Mouse (Mus musculus): ENCODE data around the gene Chic1.

The Chic1 gene

GRCm38 (mm10) chrX:103356287-103356686 lies at the start of gene Chic1:
Gene Chic1 (plus strand): TSS chrX:103356476.
- peak; percentile 96 for DNase-seq (ENCODE audit: low read depth, low spot score)

DNA sequence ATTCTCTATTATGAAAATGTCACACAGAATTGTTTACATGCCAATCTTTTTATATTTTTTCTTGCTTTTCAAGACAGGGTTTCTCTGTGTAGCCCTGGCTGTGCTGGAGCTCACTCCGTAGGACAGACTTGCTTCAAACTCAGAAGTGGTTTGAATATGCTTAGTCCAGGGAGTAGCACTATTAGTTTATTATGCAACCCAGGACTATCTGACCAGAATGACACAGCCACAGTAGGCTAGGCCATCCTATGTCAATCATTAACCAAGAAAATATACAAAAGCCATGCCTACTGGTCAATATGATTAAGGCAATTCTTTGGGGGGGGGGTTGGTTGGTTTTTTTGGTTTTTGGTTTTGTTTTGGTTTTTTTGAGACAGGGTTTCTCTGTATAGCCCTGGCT lies 48.0 kb upstream of the Chic1 start:
- DNase-seq (ENCODE audit: low read depth, low spot score), result no peak

DNA sequence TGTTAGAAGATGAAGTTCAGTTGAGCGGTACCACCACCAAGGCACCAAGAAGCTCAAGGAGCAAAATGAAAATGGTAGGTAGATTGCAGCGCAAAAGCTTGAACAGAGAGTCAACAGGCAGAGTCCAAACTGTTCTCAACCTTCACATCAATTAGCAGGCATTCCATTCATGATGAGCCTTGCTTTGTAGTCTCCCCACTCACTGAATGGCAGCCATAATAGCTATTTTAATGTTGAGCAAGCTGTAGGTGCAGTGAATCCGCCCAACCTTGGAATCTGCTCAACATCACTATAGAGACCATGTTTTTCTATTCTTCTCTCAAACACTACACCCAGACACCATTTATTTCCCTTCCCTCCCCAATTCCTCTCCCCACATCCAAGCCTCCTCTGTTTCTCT lies 44.6 kb upstream of the Chic1 start:
- DNase-seq (ENCODE audit: low read depth, low spot score), result peak; percentile 94

- peak; percentile 59 for DNase-seq (ENCODE audit: low read depth, low spot score)
Observed at GRCm38 (mm10) chrX:103314146-103314545, 42.1 kb upstream of the Chic1 start.

GRCm38 (mm10) chrX:103321146-103321545 lies 35.1 kb upstream of the Chic1 start, which contains the start of gene Cdx4:
Gene Cdx4 (plus strand): TSS chrX:103321398.
- peak; percentile 55 for DNase-seq (ENCODE audit: low read depth, low spot score)

DNA sequence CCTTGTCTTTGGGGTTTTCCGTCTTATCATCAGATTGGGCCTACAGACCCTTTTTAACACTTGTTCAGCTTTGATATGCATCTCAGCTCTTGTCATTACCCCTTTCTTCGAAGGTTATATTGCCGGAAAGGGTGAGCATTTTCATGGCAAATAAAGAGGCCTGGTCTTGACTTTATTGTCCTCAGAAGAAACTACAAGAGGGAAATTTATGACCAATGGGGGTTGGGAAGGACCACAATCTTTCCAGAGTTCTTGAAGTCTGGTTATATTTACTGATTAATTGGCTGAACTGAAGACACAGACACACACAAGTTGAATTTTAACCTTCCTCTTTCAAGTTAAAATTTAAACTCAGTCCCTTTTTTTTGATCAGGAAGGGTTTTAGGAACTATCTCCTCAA lies 30.4 kb upstream of the Chic1 start:
- no peak for DNase-seq (ENCODE audit: low read depth, low spot score)

DNA sequence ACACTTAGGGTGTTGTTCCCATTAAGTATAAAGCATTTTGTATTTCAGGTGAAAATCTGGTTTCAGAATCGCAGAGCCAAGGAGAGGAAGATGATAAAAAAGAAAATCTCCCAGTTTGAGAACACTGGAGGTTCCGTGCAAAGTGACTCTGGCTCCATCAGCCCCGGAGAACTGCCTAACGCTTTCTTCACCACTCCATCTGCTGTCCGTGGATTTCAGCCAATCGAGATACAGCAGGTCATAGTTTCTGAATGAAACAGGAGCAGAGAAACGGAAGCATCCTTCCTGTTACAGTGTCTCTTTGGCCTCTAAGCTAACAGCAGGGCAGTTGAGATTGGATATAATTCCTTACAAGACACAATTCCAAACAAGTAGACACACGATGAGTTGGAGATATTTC lies 26.9 kb upstream of the Chic1 start:
- no peak for DNase-seq (ENCODE audit: low read depth, low spot score)

DNA sequence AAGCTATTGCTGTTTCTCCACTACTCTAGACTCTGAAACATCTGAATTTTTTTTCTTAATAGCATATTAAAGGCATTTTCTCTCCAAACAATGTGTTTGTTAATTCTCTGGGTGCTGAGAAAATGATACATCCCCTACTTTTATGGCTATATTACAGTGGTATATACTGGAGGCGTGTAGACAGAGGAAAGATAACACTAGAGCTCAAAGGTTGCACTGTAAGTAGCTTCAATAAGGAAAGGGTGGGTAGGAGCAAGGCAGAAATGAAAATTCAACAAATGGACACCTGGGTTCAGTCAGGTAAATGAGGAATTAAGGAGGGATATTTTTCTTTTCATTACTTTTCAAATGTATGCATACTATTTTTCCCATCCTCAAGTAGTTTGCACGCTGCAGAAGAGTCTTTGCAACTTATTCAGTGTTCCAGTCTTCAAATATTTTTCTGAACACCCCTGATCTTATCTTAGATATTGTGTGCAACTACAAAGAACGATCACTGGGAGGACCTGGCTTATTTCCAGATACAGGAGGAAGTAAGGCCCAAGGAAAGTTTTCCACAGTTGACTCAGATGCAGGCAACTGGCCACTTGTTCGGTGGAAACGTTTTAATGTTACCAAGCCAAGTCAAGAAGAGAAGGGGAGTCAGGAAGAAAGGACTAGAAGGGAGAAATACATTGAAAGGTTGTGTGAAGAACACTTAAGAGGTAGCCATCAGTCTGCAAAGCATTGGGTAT lies 25.0 kb upstream of the Chic1 start:
- no peak for DNase-seq (ENCODE audit: low read depth, low spot score)

GRCm38 (mm10) chrX:103341369-103342113 lies 14.7 kb upstream of the Chic1 start:
- DNase-seq (ENCODE audit: low read depth, low spot score), result peak; percentile 31

- no peak for DNase-seq (ENCODE audit: low read depth, low spot score)
Observed at GRCm38 (mm10) chrX:103355784-103356183, 492 bp upstream of the Chic1 start.

DNA sequence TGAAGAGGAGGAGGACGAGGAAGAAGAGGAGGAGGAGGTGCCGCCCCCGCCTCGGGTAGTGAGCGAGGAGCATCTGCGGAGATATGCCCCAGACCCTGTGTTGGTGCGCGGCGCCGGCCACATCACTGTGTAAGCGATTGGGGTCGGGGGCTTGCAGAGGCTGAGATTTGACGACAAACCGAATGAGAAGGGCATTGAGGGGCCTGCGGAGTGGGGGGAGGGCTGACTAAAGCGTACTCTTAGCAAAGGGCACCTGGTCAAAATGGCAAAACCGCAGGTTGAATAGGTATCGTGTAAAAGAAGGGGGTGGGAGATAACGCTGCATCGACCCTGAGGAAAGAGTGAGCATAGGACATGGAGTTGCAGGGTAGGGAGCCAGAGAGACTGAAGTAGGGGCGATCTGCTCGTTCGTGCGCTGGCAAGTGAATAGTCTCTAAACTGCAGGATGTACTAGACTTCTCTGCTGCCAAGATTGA lies 523 bp downstream of the Chic1 start:
- no peak for DNase-seq (ENCODE audit: low read depth, low spot score)

DNA sequence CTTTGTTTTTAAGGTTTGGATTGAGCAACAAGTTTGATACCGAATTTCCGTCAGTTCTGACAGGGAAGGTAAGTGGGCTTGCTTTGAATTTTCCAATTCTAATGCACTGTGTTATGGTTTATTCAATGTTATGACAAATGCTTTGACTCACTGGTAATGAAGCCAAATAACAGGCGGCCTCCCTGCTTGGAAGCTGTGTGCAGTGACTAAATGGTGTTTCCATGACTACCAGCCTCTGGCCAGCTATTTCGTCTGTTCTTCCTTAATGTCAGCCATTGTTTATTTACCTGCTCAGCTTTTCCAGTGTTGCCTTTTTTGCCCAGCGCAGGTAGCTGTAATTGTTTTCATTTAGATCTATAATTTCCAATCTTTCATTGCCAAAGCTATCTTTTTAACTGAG lies 9.9 kb downstream of the Chic1 start:
- DNase-seq (ENCODE audit: low read depth, low spot score), result no peak

DNA sequence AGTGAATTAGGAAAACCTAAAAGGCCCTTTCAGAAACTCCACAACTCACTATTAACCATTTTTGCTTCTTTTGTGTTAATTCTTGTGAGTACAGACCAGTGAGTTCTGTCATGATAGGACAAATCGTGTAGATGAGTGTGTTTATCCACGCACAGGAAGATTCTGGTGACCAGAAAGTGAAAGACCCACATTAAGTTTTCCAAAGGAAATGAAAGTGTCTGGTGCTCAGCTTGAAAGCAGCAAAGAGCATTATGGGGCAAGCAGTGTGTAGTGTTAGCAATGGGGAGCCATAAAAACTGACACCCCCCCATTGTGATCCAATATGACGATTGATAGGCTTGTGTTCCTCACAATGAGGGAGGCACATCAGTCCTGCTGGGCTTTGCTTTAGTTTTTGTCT lies 12.4 kb downstream of the Chic1 start:
- no peak for DNase-seq (ENCODE audit: low read depth, low spot score)

- DNase-seq (ENCODE audit: low read depth, low spot score), result peak; percentile 46
Observed at GRCm38 (mm10) chrX:103371221-103371620, 14.9 kb downstream of the Chic1 start.

DNA sequence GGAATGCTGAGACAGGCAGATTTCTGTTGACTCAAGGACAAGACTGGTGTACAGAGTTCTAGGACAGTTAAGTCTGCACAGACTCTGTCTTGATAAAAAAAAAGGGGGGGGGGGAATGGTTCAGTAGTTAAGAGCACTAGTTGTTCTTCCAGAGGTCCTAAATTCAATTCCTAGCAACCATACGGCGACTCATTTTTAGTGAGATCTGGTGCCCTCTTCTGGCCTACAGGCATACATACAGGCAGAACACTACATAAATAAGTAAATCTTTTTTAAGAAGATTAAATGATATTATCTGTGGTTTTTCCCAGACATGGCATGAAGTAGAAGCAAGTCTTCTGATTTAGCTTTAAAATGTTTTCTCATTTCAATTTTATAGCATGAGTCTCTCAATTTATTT lies 15.4 kb downstream of the Chic1 start:
- peak; percentile 66 for DNase-seq (ENCODE audit: low read depth, low spot score)

DNA sequence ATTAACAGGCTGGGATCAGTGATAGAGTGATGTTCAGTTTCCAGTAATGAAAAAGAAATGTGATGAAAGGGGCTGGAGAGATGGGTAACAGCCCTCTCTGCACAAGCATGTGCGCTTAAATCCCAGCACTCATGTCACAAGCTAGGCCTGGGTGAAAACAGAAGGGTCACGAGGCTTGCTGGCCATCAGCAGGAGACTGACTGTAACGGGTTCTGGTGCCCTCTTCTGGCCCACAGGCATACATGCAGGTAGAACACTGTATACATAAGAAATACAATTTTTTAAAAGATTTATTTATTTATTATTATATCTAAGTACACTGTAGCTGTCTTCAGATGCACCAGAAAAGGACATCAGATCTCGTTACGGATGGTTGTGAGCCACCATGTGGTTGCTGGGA lies 18.0 kb downstream of the Chic1 start:
- peak; percentile 63 for DNase-seq (ENCODE audit: low read depth, low spot score)

DNA sequence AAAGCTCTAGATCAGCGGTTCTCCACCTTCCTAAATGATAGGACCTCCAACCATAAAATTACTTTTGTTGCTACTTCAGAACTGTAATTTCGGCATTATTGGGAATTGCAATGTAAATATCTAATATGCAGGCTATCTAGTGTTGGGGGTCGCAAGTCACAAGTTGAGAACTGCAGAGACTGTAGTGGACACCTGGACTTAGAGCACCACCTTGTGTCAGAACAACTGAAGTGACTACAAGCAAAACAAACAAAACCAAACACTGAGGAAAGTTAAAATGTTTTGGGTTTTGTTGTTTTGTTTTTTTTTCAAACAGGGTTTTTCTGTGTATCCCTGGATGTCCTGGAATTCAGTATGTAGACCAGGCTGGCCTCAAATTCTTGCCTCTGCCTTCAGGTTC lies 28.3 kb downstream of the Chic1 start:
- DNase-seq (ENCODE audit: low read depth, low spot score), result no peak

GRCm38 (mm10) chrX:103388131-103388530 lies 31.9 kb downstream of the Chic1 start:
- DNase-seq (ENCODE audit: low read depth, low spot score), result no peak

- no peak for DNase-seq (ENCODE audit: low read depth, low spot score)
Observed at GRCm38 (mm10) chrX:103393841-103394240, 37.6 kb downstream of the Chic1 start.

DNA sequence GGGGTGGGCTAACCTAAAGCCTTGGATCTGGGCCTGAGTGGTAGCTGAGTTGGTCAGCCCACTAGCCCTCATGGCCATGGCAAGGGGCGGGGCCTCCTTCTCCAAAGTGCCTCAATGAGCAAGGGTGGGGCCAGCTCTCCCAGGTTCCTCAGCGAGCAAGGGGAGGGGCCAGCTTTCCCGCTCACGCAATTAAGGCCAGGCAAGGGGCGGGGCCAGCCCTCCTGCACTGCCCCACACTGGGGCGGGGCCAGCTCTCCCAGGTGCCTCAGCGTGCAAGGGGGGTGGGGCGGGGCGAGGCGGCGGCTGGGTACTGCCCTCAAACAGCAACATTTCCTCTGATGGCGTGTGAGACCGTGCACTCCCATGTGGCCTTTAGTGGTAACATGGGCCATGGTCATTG lies 48.7 kb downstream of the Chic1 start:
- peak; percentile 96 for DNase-seq (ENCODE audit: low read depth, low spot score)

DNA sequence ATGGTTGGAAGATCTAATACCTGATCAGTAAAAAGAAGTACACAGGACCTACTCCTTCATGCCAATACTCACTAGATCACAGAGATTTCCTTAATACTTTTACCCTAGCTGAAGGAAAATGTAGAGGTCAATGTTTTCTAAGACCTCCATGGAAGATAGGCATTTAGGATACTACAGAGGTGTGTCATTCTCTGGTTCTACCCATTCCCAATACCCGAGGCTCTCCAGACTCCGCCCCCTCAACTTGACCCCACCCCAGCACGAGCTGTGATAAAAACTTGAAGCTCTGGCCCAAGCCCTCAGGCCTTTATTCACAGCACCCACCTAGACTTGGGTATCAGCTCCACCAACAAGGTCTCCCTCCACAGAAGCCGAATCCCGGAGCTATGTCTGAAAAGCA lies 57.9 kb downstream of the Chic1 start, which contains the start of gene Tsx:
TSS of gene Tsx (plus strand) at position 301 of the 400 bp plus-strand sequence.
- DNase-seq (ENCODE audit: low read depth, low spot score), result no peak

DNA sequence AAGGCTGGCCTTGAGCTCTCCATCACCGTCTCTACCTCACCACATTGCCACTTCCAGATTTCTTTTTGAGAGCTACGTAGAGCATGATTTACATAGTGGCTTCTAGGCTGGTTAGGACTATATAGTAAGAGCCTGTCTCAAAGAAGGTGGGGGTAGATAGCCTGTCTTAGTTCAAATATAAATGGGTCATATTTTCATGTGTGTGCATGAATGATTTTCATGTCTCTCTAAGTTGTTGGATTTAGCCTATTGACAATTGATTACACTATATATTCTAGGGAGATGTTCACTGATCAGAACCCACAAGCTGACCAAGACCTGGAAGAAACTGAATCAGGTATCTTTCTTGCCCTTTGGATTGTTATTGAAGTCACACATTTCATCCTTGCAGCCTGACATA lies 65.4 kb downstream of the Chic1 start, which contains the start of gene Gm26992:
TSS of gene Gm26992 (plus strand) at position 301 of the 400 bp plus-strand sequence.
- no peak for DNase-seq (ENCODE audit: low read depth, low spot score)

GRCm38 (mm10) chrX:103427677-103428076 lies 71.4 kb downstream of the Chic1 start:
- DNase-seq (ENCODE audit: low read depth, low spot score), result peak; percentile 27
